Mouse (Mus musculus): ENCODE results near the gene Uaca.

Gene Uaca

DNA sequence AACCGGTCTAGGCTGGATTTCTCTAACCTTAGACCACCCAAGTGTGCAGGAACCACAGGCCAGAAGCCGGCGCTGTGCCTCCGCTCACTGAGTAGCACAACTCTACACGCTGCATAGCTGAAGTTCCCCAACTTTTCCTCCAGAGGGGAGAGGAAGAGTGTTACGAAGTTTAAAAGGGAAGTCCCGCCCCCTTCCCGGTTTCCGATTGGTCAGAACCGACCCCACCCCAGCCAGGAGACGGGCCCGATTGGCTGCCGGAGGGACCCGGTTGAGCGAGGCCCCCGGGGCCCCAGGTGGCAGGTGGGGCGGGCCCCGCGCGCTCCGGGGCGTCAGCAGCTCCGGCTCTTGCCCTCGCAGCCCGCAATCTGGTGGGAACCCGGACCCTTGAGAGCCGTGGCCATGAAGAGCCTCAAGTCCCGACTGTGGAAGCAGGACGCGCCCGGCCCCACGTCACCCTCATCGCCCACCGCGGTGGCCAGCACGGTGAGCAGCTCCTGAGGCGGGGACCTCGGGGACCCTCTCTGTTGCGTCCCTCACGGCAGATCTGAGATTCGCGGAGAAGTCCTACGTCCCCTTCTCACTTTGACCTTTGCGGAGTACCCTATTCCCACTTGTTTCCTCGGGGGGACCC lies at the start of gene Uaca:
Gene Uaca, plus strand, starts transcription at position 333 of the 631 bp plus-strand sequence.
- peak; percentile 52; the same call in 1 of the 2 replicates for ATAC-seq (ENCODE audit: insufficient number of reproducible peaks, low FRiP score, low TSS enrichment)

DNA sequence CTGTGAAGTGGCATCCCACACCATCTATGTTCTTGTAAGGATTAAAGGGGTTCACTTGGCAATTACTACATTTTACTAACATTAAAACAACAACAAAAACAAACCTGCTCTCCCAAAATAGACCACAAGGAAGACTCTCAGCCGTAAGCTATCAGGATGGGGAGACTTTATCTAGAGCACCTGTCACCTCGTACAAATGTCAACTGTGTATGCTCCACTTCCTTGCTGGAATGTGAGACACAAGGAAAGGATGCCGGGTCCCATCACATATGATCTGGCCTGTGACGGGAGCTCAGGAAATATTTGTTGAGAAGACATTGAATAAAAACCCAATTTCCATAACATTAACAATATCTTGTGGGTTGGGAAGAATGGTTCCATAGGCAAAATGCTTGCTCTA lies 49.4 kb upstream of the Uaca start:
- ATAC-seq (ENCODE audit: insufficient number of reproducible peaks, low FRiP score, low TSS enrichment): no peak

GRCm38 (mm10) chr9:60746561-60746960 lies 47.8 kb upstream of the Uaca start:
- no peak for ATAC-seq (ENCODE audit: insufficient number of reproducible peaks, low FRiP score, low TSS enrichment)

- no peak for ATAC-seq (ENCODE audit: insufficient number of reproducible peaks, low FRiP score, low TSS enrichment)
Observed at GRCm38 (mm10) chr9:60747672-60748071, 46.7 kb upstream of the Uaca start.

- no peak for ATAC-seq (ENCODE audit: insufficient number of reproducible peaks, low FRiP score, low TSS enrichment)
Observed at GRCm38 (mm10) chr9:60748191-60748590, 46.2 kb upstream of the Uaca start.

DNA sequence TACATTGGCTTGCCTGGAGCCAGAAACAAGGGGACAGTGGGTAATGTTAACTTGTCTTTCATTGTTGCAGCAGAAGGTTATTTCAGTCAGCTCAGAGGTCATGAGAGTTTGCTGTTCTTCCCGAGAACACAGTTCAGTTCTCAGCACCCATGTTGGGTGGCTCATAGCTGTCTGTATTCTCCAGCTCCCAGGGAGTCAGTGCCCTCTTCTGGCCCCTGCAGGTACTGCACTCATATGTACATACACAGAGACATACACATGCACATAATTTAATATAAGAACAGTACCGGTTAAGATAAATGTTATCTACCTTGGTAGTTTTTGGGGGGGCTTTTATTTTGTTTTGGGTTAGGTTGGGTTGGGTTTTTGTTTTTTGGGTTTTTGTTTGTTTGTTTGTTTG lies 45.2 kb upstream of the Uaca start:
- ATAC-seq (ENCODE audit: insufficient number of reproducible peaks, low FRiP score, low TSS enrichment): no peak

GRCm38 (mm10) chr9:60751098-60751497 lies 43.2 kb upstream of the Uaca start:
- no peak for ATAC-seq (ENCODE audit: insufficient number of reproducible peaks, low FRiP score, low TSS enrichment)

GRCm38 (mm10) chr9:60751971-60752370 lies 42.4 kb upstream of the Uaca start:
- no peak for ATAC-seq (ENCODE audit: insufficient number of reproducible peaks, low FRiP score, low TSS enrichment)

DNA sequence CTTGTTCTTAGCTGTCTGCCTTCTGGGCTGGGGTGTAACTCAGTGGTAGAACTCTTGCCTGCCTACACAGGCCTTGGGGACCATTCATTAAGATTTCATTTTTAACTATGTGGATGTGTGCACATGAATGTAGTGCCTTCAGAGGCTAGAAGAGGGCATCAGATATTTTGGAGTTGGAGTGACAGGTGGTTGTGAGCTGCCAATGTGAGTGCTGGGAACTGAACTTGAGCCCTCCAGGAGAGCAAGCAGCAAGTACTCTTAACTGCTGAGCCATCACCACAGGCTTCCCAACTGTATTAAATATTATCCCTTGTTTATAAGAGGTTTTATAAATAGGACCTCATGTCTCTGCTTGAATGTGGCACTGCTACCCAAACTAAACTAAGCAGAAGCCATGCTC lies 41.7 kb upstream of the Uaca start:
- ATAC-seq (ENCODE audit: insufficient number of reproducible peaks, low FRiP score, low TSS enrichment): no peak

DNA sequence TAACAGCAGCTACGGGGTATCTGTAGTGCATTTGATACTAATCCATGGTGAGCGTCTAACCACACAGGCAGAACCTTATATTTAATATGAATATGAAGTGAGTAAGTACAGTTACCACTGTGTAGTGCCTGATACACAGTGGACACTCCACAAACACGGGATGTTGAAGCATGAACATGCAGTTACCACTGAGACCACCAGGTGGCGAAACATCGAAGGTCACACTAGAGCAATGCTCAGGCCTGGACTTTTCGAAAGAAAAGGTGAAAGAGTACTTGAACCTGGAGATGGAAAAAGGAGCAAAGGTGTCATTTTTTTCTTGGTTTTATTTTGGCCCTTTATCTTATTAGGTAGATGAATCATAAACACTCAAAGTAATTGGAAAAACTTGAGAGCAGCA lies 38.1 kb upstream of the Uaca start:
- ATAC-seq (ENCODE audit: insufficient number of reproducible peaks, low FRiP score, low TSS enrichment): no peak

- ATAC-seq (ENCODE audit: insufficient number of reproducible peaks, low FRiP score, low TSS enrichment): no peak
Observed at GRCm38 (mm10) chr9:60756866-60757740, 37.2 kb upstream of the Uaca start.

DNA sequence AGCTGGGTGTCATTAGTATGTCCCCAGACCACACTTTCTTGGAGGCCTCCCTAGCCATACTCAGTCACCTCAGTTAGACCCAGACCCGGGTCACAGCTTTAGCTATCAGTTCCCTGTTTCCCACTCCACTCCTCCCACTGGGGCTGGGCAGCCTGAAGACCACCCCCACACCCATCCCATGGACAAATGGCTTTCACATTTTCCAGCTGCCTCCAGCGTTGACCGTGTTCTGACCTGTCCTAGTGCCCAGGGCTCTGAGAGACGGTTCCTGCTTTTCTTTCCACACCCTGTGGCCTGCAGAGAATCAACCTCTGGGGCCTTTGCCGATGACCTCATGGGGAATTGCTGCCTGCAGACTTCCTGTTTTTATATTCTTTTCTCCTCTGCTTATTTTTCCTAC lies 36.5 kb upstream of the Uaca start:
- ATAC-seq (ENCODE audit: insufficient number of reproducible peaks, low FRiP score, low TSS enrichment): no peak

DNA sequence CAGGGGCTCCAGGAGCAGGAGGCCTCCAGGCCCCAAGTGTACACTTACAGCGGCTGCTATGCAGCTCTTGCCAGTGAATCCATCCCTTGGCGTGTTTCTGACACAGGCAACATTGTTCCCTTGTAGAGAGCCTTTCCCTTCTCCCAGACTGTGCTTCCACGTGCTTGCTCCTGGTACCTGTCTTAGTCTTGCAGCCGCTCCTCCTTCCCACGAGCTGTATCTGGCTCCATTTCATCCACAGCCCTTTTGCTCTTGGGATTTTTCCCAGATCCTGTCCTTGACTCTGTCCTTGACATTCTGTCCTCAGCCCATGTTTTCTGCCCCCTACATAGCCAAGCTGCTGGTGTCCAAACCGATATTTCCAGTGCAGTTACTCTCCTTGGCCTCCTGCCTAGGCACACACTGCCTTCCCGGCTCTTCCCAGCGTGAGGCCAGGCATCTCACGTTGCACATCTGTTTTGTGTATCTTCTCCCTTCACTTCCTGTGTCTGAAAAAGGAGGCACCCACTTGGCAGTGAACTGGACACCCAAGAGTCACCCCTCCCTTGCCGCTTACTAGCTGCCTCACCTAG lies 34.8 kb upstream of the Uaca start:
- ATAC-seq (ENCODE audit: insufficient number of reproducible peaks, low FRiP score, low TSS enrichment): no peak

GRCm38 (mm10) chr9:60765181-60765580 lies 29.2 kb upstream of the Uaca start:
- ATAC-seq (ENCODE audit: insufficient number of reproducible peaks, low FRiP score, low TSS enrichment): no peak

DNA sequence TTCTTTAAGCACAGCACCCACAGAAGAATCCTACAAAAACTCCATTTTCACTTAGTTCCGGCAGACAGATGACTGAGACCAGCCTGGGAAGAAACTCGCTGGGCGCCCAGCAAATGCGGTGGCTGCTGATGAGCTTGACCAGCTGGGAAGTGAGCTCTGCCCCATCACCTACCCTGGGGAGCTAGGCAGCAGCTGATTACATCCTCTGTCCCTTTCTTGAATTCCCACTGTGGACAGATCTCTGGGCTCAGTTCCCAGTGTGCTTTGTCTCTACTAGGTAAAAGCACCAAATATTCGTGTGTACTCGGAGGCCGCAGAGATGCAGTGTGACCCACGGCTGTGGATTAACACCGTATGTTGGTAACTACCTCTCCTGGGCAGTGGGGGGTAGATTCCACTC lies 25.9 kb upstream of the Uaca start:
- ATAC-seq (ENCODE audit: insufficient number of reproducible peaks, low FRiP score, low TSS enrichment): no peak

- no peak for ATAC-seq (ENCODE audit: insufficient number of reproducible peaks, low FRiP score, low TSS enrichment)
Observed at GRCm38 (mm10) chr9:60769711-60770111, 24.6 kb upstream of the Uaca start.

DNA sequence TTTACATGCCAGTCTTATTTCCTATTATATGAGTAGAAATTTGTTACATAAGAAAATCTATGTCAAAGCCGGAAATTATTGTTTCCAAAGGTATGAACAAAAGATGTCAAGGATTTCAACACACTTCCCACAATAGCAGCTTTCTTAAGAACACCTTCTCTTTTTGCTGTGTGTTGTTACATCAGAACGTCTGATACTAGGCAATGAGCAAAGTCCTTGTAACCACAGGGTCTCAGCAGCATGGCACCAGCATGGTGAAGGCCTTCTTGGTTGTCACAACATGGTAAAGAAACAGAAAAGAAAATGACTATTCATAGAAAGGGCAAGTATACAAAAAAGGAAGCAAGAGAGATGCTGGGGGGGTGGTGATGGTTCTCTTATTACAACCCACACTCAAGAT lies 20.6 kb upstream of the Uaca start:
- ATAC-seq (ENCODE audit: insufficient number of reproducible peaks, low FRiP score, low TSS enrichment): no peak

- no peak for ATAC-seq (ENCODE audit: insufficient number of reproducible peaks, low FRiP score, low TSS enrichment)
Observed at GRCm38 (mm10) chr9:60776899-60777298, 17.4 kb upstream of the Uaca start.

DNA sequence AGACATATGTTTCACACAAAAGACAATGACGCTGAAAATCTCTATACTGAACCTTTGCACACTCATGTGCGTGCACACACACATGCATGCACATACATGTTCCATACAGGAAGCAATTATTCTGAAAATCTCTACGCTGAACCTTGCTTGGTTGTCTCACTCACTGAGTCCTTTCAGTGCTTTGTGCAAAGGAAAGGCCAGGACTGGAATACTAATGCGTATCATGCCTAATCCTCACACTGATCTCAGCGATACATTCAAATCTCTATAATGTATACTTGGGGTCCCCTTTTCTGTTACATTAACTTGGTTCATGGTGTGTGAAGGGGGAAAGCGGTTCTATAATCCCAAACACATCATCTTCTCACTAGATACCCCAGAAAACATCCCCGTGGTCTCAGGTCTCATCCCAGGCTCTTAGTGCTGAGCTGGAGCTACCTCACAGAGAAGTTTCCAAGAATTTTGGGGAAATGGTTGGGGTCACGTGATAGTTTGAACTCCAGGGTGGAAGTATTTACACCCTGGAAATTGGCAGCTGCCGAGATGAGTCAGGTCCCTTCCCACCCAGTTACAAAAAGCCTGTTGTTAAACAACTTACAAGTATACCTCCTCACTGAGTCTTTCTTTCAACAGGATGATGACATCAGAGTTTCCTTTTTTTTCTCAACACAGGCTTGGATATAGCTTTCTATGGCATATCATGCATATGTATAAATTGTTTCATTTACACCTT lies 12.1 kb upstream of the Uaca start:
- ATAC-seq (ENCODE audit: insufficient number of reproducible peaks, low FRiP score, low TSS enrichment): no peak

DNA sequence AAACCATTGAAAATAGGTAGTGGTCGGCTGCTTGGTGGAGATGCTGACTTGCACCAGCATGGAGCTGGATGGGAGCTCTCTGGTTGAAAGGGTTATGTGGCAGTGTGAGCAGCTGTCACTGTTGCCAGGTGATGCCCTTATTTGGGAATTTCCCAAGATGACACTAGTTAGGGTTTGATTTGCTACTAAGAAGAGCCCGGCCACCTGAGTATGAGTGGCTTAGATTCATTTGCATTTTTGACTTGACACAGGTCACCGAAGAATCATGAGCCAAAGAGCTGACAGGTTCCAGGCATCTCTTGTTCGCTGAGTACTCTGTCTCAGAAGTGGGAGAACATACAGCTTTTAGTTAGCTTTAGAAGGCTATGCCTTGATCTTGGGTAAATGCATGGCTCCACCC lies 9.3 kb upstream of the Uaca start:
- no peak for ATAC-seq (ENCODE audit: insufficient number of reproducible peaks, low FRiP score, low TSS enrichment)
